Mouse (Mus musculus): Measurements from ENCODE around the gene Sowahc. TPM values are rescaled to one million over a fixed set of nuclear protein-coding genes. Genes with fewer than 3 reads are reported as not detected.

Gene Sowahc
- polyA plus RNA-seq, 1 experiment from 2014 or later = 11.9 TPM

GRCm38 (mm10) chr10:59241141-59241541 lies 19.4 kb downstream of the Sowahc start:
- Histone ChIP-seq H3K27me3 (ENCODE audit: control insufficient read depth, insufficient read depth, low read length) (no peaks in the 10 kb centered on the region), H3K9me3 (ENCODE audit: control insufficient read depth, low read length) (no peaks in the 10 kb centered on the region), H3K27ac (ENCODE audit: low read depth, low read length) (no peak overlapping the region), H3K4me2 (replicated peaks; ENCODE audit: low read depth, low read length) (no peak overlapping the region), H3K36me3 (ENCODE audit: control insufficient read depth, insufficient read depth, low read length) (no peaks in the 10 kb centered on the region), H3K9ac (ENCODE audit: low read depth, low read length) (no peak overlapping the region), H3K4me3 (ENCODE audit: low read depth, low read length) (no peak overlapping the region), H3K4me1 (replicated peaks; ENCODE audit: control insufficient read depth, insufficient read depth, low read length) (no peaks in the 10 kb centered on the region)
- ATAC-seq (ENCODE audit: low FRiP score) (no peak), DNase-seq (ENCODE audit: low spot score) (no peak)
- whole genome bisulfite sequencing = 73% methylated on average over 3 of the region's 3 CpGs

- Histone ChIP-seq H3K4me2 (replicated peaks; ENCODE audit: low read depth, low read length) (no peak overlapping the region), H3K27me3 (ENCODE audit: control insufficient read depth, insufficient read depth, low read length) (no peaks in the 10 kb centered on the region), H3K27ac (ENCODE audit: low read depth, low read length) (no peak overlapping the region), H3K9ac (ENCODE audit: low read depth, low read length) (no peak overlapping the region), H3K4me1 (replicated peaks; ENCODE audit: control insufficient read depth, insufficient read depth, low read length) (no peaks in the 10 kb centered on the region), H3K9me3 (ENCODE audit: control insufficient read depth, low read length) (no peaks in the 10 kb centered on the region), H3K4me3 (ENCODE audit: low read depth, low read length) (no peak overlapping the region), H3K36me3 (ENCODE audit: control insufficient read depth, insufficient read depth, low read length) (no peaks in the 10 kb centered on the region)
- DNase-seq (ENCODE audit: low spot score) (no peak), ATAC-seq (ENCODE audit: low FRiP score) (no peak)
- 81% methylated on average over 3 of the region's 3 CpGs for WGBS
Measured at GRCm38 (mm10) chr10:59249531-59249930, 27.8 kb downstream of the Sowahc start.

- Histone ChIP-seq H3K4me3 (ENCODE audit: low read depth, low read length) (no peak overlapping the region), H3K9ac (ENCODE audit: low read depth, low read length) (no peak overlapping the region), H3K4me1 (replicated peaks; ENCODE audit: control insufficient read depth, insufficient read depth, low read length) (no peaks in the 10 kb centered on the region), H3K27ac (ENCODE audit: low read depth, low read length) (no peak overlapping the region), H3K36me3 (ENCODE audit: control insufficient read depth, insufficient read depth, low read length) (no peaks in the 10 kb centered on the region), H3K4me2 (replicated peaks; ENCODE audit: low read depth, low read length) (no peak overlapping the region), H3K9me3 (ENCODE audit: control insufficient read depth, low read length) (no peaks in the 10 kb centered on the region), H3K27me3 (ENCODE audit: control insufficient read depth, insufficient read depth, low read length) (no peaks in the 10 kb centered on the region)
- WGBS = 96% methylated on average over 2 of the region's 2 CpGs
- ATAC-seq (ENCODE audit: low FRiP score) (no peak), DNase-seq (ENCODE audit: low spot score) (no peak)
Measured at GRCm38 (mm10) chr10:59250679-59251078, 28.9 kb downstream of the Sowahc start.

GRCm38 (mm10) chr10:59251980-59252379 lies 30.2 kb downstream of the Sowahc start:
- Histone ChIP-seq H3K27ac (ENCODE audit: low read depth, low read length) (no peak overlapping the region), H3K9me3 (ENCODE audit: control insufficient read depth, low read length) (no peaks in the 10 kb centered on the region), H3K27me3 (ENCODE audit: control insufficient read depth, insufficient read depth, low read length) (no peaks in the 10 kb centered on the region), H3K4me1 (replicated peaks; ENCODE audit: control insufficient read depth, insufficient read depth, low read length) (no peaks in the 10 kb centered on the region), H3K4me3 (ENCODE audit: low read depth, low read length) (no peak overlapping the region), H3K36me3 (ENCODE audit: control insufficient read depth, insufficient read depth, low read length) (no peaks in the 10 kb centered on the region), H3K4me2 (replicated peaks; ENCODE audit: low read depth, low read length) (no peak overlapping the region), H3K9ac (ENCODE audit: low read depth, low read length) (no peak overlapping the region)
- 82% methylated on average over 2 of the region's 2 CpGs for WGBS
- ATAC-seq (ENCODE audit: low FRiP score) (no peak), DNase-seq (ENCODE audit: low spot score) (no peak)

- 85% methylated on average over 8 of the region's 8 CpGs for WGBS
- Histone ChIP-seq H3K36me3 (ENCODE audit: control insufficient read depth, insufficient read depth, low read length) (no peaks in the 10 kb centered on the region), H3K27me3 (ENCODE audit: control insufficient read depth, insufficient read depth, low read length) (no peaks in the 10 kb centered on the region), H3K4me2 (replicated peaks; ENCODE audit: low read depth, low read length) (no peak overlapping the region), H3K27ac (ENCODE audit: low read depth, low read length) (no peak overlapping the region), H3K4me1 (replicated peaks; ENCODE audit: control insufficient read depth, insufficient read depth, low read length) (no peaks in the 10 kb centered on the region), H3K4me3 (ENCODE audit: low read depth, low read length) (no peak overlapping the region), H3K9ac (ENCODE audit: low read depth, low read length) (no peak overlapping the region), H3K9me3 (ENCODE audit: control insufficient read depth, low read length) (no peaks in the 10 kb centered on the region)
- DNase-seq (ENCODE audit: low spot score) (no peak), ATAC-seq (ENCODE audit: low FRiP score) (no peak)
Measured at GRCm38 (mm10) chr10:59252396-59252795, 30.6 kb downstream of the Sowahc start.

GRCm38 (mm10) chr10:59253541-59254079 lies 31.9 kb downstream of the Sowahc start:
- Histone ChIP-seq H3K36me3 (ENCODE audit: control insufficient read depth, insufficient read depth, low read length) (no peaks in the 10 kb centered on the region), H3K27me3 (ENCODE audit: control insufficient read depth, insufficient read depth, low read length) (no peaks in the 10 kb centered on the region), H3K4me1 (replicated peaks; ENCODE audit: control insufficient read depth, insufficient read depth, low read length) (no peaks in the 10 kb centered on the region), H3K4me2 (replicated peaks; ENCODE audit: low read depth, low read length) (no peak overlapping the region), H3K4me3 (ENCODE audit: low read depth, low read length) (no peak overlapping the region), H3K9me3 (ENCODE audit: control insufficient read depth, low read length) (no peaks in the 10 kb centered on the region), H3K27ac (ENCODE audit: low read depth, low read length) (no peak overlapping the region), H3K9ac (ENCODE audit: low read depth, low read length) (no peak overlapping the region)
- WGBS = 80% methylated on average over 8 of the region's 8 CpGs
- DNase-seq (ENCODE audit: low spot score) (no peak), ATAC-seq (ENCODE audit: low FRiP score) (no peak)

GRCm38 (mm10) chr10:59256533-59256932 lies 34.8 kb downstream of the Sowahc start:
- H3K4me1 ChIP-seq (replicated peaks; ENCODE audit: control insufficient read depth, insufficient read depth, low read length) = no peaks in the 10 kb centered on the region
- no peaks in the 10 kb centered on the region for H3K9me3 ChIP-seq (ENCODE audit: control insufficient read depth, low read length)
- H3K36me3 ChIP-seq (ENCODE audit: control insufficient read depth, insufficient read depth, low read length) = no peaks in the 10 kb centered on the region
- no peak for ATAC-seq (ENCODE audit: low FRiP score)
- no peaks in the 10 kb centered on the region for H3K27me3 ChIP-seq (ENCODE audit: control insufficient read depth, insufficient read depth, low read length)
- no peak for DNase-seq (ENCODE audit: low spot score)
- H3K4me3 ChIP-seq (ENCODE audit: low read depth, low read length) = no peak overlapping the region
- no peak overlapping the region for H3K9ac ChIP-seq (ENCODE audit: low read depth, low read length)
- no peak overlapping the region for H3K4me2 ChIP-seq (replicated peaks; ENCODE audit: low read depth, low read length)
- 96% methylated on average over 2 of the region's 2 CpGs for WGBS
- no peak overlapping the region for H3K27ac ChIP-seq (ENCODE audit: low read depth, low read length)

GRCm38 (mm10) chr10:59259572-59259971 lies 37.8 kb downstream of the Sowahc start:
- ATAC-seq (ENCODE audit: low FRiP score) = no peak

GRCm38 (mm10) chr10:59261603-59262002 lies 39.9 kb downstream of the Sowahc start:
- Histone ChIP-seq H3K9me3 (ENCODE audit: control insufficient read depth, low read length) (no peaks in the 10 kb centered on the region), H3K27ac (ENCODE audit: low read depth, low read length) (no peak overlapping the region), H3K4me2 (replicated peaks; ENCODE audit: low read depth, low read length) (no peak overlapping the region), H3K27me3 (ENCODE audit: control insufficient read depth, insufficient read depth, low read length) (no peaks in the 10 kb centered on the region), H3K4me3 (ENCODE audit: low read depth, low read length) (no peak overlapping the region), H3K36me3 (ENCODE audit: control insufficient read depth, insufficient read depth, low read length) (no peaks in the 10 kb centered on the region), H3K9ac (ENCODE audit: low read depth, low read length) (no peak overlapping the region), H3K4me1 (replicated peaks; ENCODE audit: control insufficient read depth, insufficient read depth, low read length) (no peaks in the 10 kb centered on the region)
- 66% methylated on average over 3 of the region's 3 CpGs for WGBS
- DNase-seq (ENCODE audit: low spot score) (no peak), ATAC-seq (ENCODE audit: low FRiP score) (no peak)

More at GRCm38 (mm10) chr10:59259572-59259971, 37.8 kb downstream of the Sowahc start:
- Histone ChIP-seq H3K27me3 (ENCODE audit: control insufficient read depth, insufficient read depth, low read length) (no peaks in the 10 kb centered on the region), H3K36me3 (ENCODE audit: control insufficient read depth, insufficient read depth, low read length) (no peaks in the 10 kb centered on the region), H3K9ac (ENCODE audit: low read depth, low read length) (no peak overlapping the region), H3K4me1 (replicated peaks; ENCODE audit: control insufficient read depth, insufficient read depth, low read length) (no peaks in the 10 kb centered on the region), H3K4me2 (replicated peaks; ENCODE audit: low read depth, low read length) (no peak overlapping the region), H3K4me3 (ENCODE audit: low read depth, low read length) (no peak overlapping the region), H3K27ac (ENCODE audit: low read depth, low read length) (no peak overlapping the region), H3K9me3 (ENCODE audit: control insufficient read depth, low read length) (no peaks in the 10 kb centered on the region)
- DNase-seq (ENCODE audit: low spot score) = no peak
- 93% methylated on average over 6 of the region's 6 CpGs for WGBS
